Mouse (Mus musculus) gastrocnemius, adult 8-10 months (tissue): ENCODE measurements at regions not wholly inside any gene's neighbourhood (a gene's known extent, or its start where the extent isn't known, plus 50 kb on each side); places are given as distances from the start of the nearest gene placed in this dataset.

Experiments
- DNase-seq, 2 experiments: peaks; one replicate each; pipeline ENCODE4 v3.0.0; 2022; ENCODE audit warnings: low spot score in 2 of 2

GRCm38 (mm10) chrX:12365582-12366323 is 205.6 kb upstream of the Bcor start:
- peak; percentile 8 to 17 for DNase-seq

GRCm38 (mm10) chrX:12366801-12367200 is 206.6 kb upstream of the Bcor start:
- peak in 1 of 2 experiments; percentile 9 for DNase-seq

GRCm38 (mm10) chrX:12373670-12374069 is 213.5 kb upstream of the Bcor start:
- no peak for DNase-seq

DNA sequence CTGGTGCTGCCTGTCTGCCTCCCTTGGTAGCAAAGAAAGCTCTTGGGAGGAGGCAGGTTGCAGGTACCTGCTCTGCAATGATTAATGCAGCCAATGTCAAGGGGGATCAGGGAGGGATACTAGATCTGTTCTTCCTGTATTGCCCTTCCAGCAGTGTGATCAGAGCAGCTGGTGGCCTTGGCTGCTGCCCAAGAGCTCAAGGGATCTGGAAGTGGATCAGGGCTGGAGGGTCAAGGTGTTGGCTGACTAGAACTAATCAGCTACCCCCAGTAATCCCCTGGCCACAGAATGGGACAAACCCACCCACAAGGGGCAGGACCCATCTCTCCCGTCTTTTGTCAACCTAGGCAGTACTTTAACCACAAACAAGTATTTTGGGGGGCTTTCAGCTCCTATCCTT is 211.8 kb upstream of the Atp6ap2 start:
- no peak for DNase-seq

GRCm38 (mm10) chrX:12376238-12376980 is 211.2 kb upstream of the Atp6ap2 start:
- DNase-seq, result no peak

GRCm38 (mm10) chrX:12377441-12377840 is 210.2 kb upstream of the Atp6ap2 start:
- no peak for DNase-seq

- no peak for DNase-seq
These were observed 195.3 kb upstream of the Atp6ap2 start for GRCm38 (mm10) chrX:12392145-12392825.

DNA sequence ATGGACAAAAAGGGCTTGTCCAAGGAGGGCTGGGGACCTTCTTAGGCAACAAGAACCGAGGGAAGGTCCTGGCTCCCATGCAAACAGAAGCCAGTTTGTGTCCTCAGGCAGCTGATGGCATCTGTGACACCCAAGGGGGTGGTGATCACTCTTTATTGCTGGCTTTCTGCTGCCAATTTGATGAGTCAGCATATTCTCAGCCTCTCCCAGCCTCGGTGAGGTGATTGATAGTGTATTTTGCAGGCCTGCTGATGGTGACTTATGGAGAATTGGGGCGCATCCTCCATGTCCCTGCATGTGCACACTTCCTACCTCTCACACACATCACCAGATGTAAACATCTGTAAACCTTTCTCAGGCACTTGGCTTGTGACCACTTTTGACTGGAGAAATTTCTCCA is 178.3 kb upstream of the Atp6ap2 start:
- DNase-seq, result no peak

DNA sequence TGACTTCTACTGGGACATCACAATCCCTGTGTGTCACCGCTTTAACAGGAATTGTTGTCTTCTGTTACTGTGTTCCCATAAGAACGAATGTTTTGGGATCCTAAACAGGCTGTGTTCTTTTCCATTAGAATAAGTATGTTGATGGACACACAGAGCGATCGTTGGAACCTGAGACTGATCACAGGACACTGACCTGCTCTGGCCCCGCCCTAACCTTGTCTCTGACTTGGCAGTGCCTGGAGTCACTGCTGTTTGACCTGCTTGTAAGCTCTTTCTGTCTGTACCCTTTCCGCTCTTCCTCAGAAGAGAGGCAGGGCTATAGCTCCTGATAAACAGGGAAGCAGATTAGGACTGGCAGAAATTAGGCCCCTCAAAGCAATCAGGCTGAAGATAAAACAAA is 162.0 kb upstream of the Atp6ap2 start:
- no peak for DNase-seq

- no peak for DNase-seq
These were observed 160.9 kb upstream of the Atp6ap2 start for GRCm38 (mm10) chrX:12426664-12427063.

DNA sequence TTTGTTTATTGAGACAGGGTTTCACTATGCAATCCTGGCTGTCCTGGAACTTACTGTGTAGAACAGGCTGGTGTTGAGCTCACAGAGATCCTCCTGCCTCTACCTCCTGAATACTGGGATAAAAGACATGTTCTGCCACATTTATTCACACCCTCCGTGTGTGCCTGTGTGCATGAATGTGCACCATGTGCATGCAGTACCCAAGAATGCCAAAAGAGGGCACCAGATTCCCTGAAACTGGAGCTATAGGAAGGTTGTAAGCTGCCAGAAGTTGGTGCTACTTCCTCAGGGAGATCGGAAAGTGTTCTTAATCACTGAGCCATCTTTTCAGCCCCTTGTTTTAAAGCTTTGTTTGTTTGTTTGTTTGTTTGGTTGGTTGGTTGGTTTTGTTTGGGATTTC is 155.3 kb upstream of the Atp6ap2 start:
- DNase-seq, result no peak

GRCm38 (mm10) chrX:12435656-12436055 is 151.9 kb upstream of the Atp6ap2 start:
- DNase-seq, result no peak

DNA sequence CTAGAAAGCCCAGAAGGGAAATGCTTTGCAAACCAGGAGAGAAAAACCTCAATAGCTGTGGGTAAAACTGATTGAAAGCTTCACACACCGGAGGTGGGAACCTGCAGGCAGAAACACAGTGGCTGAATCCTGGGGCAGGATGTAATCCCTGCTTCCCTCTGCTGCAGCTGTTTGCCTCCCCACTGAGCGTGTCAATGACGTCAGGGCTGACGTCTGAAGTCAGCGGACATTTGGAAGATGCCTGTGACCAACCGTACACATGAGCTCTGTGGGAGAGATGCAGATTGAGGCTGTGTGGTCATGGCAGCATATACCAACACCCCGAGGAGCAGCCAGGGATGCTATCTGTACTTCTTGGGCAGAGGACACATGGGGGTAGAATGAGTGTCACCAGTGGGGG is 151.5 kb upstream of the Atp6ap2 start:
- DNase-seq, result no peak

DNA sequence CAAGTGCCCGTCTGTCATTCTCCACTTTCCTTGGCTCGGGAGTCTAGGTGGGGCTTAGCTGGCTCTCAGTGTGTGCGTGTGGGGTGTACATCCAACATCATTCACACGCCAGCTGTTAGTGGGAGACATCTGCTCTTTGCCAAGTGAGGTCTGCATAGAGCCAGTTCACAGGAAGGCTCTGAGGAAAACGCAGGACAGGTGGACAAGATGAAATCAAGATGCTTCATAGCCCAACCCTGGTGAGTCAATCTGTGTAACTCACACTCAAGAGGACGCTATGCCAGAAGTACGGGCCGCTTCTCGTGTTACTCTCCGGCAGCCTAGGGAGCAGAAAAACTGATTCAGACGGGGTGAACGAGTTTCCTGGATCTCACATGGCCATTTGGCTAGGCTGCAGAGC is 148.2 kb upstream of the Atp6ap2 start:
- peak in 1 of 2 experiments; percentile 3 for DNase-seq

DNA sequence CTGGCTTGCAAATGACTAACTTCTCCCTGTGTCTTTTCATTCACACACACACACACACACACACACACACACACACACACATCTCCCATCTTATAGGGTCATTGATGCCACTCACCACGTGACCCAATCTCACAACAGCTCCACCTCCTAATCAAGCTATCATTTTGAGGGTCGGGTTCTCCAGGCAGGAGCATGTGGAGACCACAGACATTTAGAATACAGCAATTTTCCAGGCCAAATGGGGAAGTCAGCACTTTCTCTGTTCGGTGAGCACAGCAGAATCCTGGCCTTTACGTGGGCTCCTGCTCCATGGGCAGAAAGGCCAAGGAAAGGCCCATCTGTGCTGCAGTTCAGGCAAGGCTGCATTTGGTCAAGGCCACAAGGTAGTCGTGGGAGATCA is 143.8 kb upstream of the Atp6ap2 start:
- DNase-seq, result no peak

- DNase-seq, result no peak
These were observed 142.5 kb upstream of the Atp6ap2 start for GRCm38 (mm10) chrX:12445093-12445492.

DNA sequence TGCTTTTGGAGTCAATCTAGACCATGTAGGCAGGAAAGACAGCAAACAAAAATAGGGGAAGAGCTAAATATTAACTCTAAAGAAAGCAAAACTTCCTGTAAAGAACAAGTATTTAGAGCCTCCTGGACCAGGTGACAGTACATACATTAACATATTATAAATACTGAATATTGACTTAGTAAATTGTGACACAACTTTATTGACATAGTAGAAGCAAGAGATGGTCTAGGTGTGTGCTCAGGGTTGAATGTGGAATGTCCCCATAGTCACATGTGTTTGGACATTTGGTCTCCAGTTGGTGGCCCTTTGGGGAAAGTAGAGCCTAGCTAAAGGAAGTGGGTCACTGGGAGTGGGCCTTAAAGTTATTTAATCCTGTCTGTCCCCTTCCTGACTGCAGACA is 139.6 kb upstream of the Atp6ap2 start:
- DNase-seq, result no peak

GRCm38 (mm10) chrX:12449688-12450087 is 137.9 kb upstream of the Atp6ap2 start:
- no peak for DNase-seq

GRCm38 (mm10) chrX:12452979-12453769 is 134.4 kb upstream of the Atp6ap2 start:
- DNase-seq, result no peak

DNA sequence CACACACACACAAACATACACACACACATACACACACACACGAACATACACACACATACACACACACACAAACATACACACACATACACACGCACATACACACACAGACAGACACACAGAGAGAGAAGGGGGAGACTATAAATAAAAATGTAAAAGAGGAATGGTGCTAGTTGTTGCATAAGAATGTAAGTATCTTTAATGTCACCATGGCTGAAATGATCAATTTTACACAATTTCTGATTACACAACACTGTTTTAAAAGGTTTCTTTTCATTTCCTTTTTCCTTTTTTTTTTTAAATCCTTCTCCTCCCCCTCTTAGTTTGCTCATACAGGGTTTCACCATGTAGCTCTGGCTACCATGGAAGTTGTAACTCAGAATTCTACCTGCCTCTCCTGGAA is 125.9 kb upstream of the Atp6ap2 start:
- DNase-seq, result no peak

DNA sequence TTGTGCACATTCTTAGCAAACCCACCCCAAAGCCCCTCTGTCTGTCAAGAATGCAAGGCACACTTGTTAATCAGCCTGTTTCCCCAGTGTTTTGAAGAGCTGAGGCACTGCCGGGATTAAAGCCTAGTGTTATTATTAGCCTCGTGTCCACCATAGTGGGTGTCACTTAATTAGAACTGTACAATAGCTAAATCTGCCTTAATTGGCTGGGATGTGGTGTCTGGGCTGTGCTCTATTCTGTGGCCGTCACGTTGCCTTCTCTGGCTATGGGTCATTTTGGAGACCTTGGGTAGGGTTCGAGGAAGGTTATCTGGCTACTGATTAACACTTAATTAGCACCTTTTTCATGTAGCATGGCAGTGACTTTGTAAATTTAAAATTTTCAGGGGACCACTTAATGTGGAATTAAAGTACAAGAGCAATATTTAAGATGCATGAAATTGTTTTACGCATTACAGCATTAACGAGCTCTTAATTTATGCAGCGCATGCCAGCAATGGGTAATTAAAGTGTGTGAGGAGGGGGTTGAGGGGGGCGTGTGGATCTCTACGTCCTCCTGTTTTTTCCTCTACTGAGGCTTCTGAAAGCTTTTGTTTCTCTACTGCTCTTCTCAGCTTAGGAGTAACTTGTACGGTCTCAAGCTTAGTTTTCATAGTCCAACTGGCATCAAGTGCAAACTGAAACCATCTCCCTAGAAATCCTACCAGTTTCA is 124.5 kb upstream of the Atp6ap2 start:
- DNase-seq, result no peak
